Mouse (Mus musculus) embryonic facial prominence, embryonic 15.5 days (tissue): Measurements from ENCODE around the gene Sypl. TPM values are rescaled to one million over a fixed set of nuclear protein-coding genes. Genes with fewer than 3 reads are reported as not detected.
A peak's percentile ranks its signal among the peaks of the same experiment; 100 is the strongest.

Experiments used
- ATAC-seq: fragments of 200-750 bp; cut with Nextera tagmentation; 2 replicates; pipeline ENCODE4 v1.8.0; 2017; ENCODE audit warnings: low read depth, moderate TSS enrichment; ENCODE audit not compliant: insufficient number of reproducible peaks, low FRiP score, low TSS enrichment
- H3K27ac ChIP-seq: fragments of 300-500 bp; sonication (generic); replicated peaks from 2 replicates; pipeline ENCODE4 v1.5.1; 2015; ENCODE audit warnings: mild to moderate bottlenecking, inconsistent platforms
- H3K27me3 ChIP-seq: fragments of 300-500 bp; sonication (generic); 2 replicates; pipeline ENCODE4 v1.6.1; 2015; ENCODE audit warnings: inconsistent platforms
- H3K36me3 ChIP-seq: fragments of 300-500 bp; sonication (generic); 2 replicates; pipeline ENCODE4 v1.6.1; 2015; ENCODE audit warnings: mild to moderate bottlenecking, inconsistent platforms
- H3K4me1 ChIP-seq: fragments of 300-500 bp; sonication (generic); 2 replicates; pipeline ENCODE4 v1.6.1; 2015; ENCODE audit warnings: inconsistent platforms
- H3K4me2 ChIP-seq: fragments of 300-500 bp; sonication (generic); replicated peaks from 2 replicates; pipeline ENCODE4 v1.6.1; 2015; ENCODE audit warnings: mild to moderate bottlenecking, inconsistent platforms
- H3K4me3 ChIP-seq: fragments of 300-500 bp; sonication (generic); replicated peaks from 2 replicates; pipeline ENCODE4 v1.5.1; 2015; ENCODE audit warnings: mild to moderate bottlenecking, inconsistent platforms
- H3K9ac ChIP-seq: fragments of 300-500 bp; sonication (generic); 2 replicates; pipeline ENCODE4 v1.6.1; 2015; ENCODE audit warnings: inconsistent platforms
- H3K9me3 ChIP-seq: fragments of 300-500 bp; sonication (generic); replicated peaks from 2 replicates; pipeline ENCODE4 v1.6.1; 2016; ENCODE audit warnings: inconsistent platforms
- whole genome bisulfite sequencing: fragments of 180-500 bp; shearing (Covaris S2); methylation state at CpG from one replicate; pipeline ENCODE4 v1.1.7; 2015; 5-methylcytosine and 5-hydroxymethylcytosine counted together
- polyA plus RNA-seq: library from polyadenylated mRNA; unstranded; fragments of >200 nt; fragmentation: Nextera tagmentation; extraction: Ambion mirVana; gene quantifications from 2 replicates; pipeline ENCODE4 v1.2.1, GENCODE M21; 2015

Sypl gene
- polyA plus RNA-seq, 1 experiment from 2014 or later: 106 TPM

GRCm38 (mm10) chr12:33003339-33003965, 49.8 kb downstream of the Sypl start:
- Histone ChIP-seq H3K36me3 (no peaks in the 10 kb centered on the region), H3K27me3 (no peaks in the 10 kb centered on the region), H3K9ac (no peak overlapping the region), H3K4me3 (no peak overlapping the region), H3K9me3 (no peaks in the 10 kb centered on the region), H3K4me1 (peaks cover 8% of the 10 kb centered on the region), H3K27ac (no peak overlapping the region), H3K4me2 (no peak overlapping the region)
- ATAC-seq: no peak
- WGBS: 63% methylated on average over 8 of the region's 8 CpGs

- no peak overlapping the region for H3K4me3 ChIP-seq
- H3K36me3 ChIP-seq: no peaks in the 10 kb centered on the region
- 76% methylated on average over 5 of the region's 5 CpGs for WGBS
- no peak overlapping the region for H3K9ac ChIP-seq
- peaks cover 22% of the 10 kb centered on the region for H3K4me1 ChIP-seq
- no peaks in the 10 kb centered on the region for H3K27me3 ChIP-seq
- H3K9me3 ChIP-seq: no peaks in the 10 kb centered on the region
- no peak overlapping the region for H3K4me2 ChIP-seq
- no peak for ATAC-seq
- no peak overlapping the region for H3K27ac ChIP-seq
These were observed 52.2 kb downstream of the Sypl start for GRCm38 (mm10) chr12:33005858-33006257.

- Histone ChIP-seq H3K27me3 (no peaks in the 10 kb centered on the region), H3K27ac (no peak overlapping the region), H3K9ac (no peak overlapping the region), H3K4me2 (no peak overlapping the region), H3K4me3 (no peak overlapping the region), H3K4me1 (peaks cover 22% of the 10 kb centered on the region), H3K9me3 (no peaks in the 10 kb centered on the region), H3K36me3 (no peaks in the 10 kb centered on the region)
- 89% methylated on average over 2 of the region's 2 CpGs for WGBS
- ATAC-seq: no peak
These were observed 53.5 kb downstream of the Sypl start for GRCm38 (mm10) chr12:33007176-33007575.

- Histone ChIP-seq H3K27ac (peak overlapping the region; percentile 84), H3K4me1 (peaks cover 22% of the 10 kb centered on the region), H3K27me3 (no peaks in the 10 kb centered on the region), H3K36me3 (no peaks in the 10 kb centered on the region), H3K4me2 (0 out of 2 replicates have a peak overlapping the region, but pooled peaks have one; percentile 25), H3K9me3 (no peaks in the 10 kb centered on the region), H3K4me3 (no peak overlapping the region), H3K9ac (no peak overlapping the region)
- ATAC-seq: peak; percentile 85
- 28% methylated on average over 7 of the region's 7 CpGs for WGBS
These were observed 54.8 kb downstream of the Sypl start for GRCm38 (mm10) chr12:33008305-33009110.

GRCm38 (mm10) chr12:33009206-33009966, 55.7 kb downstream of the Sypl start:
- Histone ChIP-seq H3K4me1 (peaks cover 22% of the 10 kb centered on the region), H3K36me3 (no peaks in the 10 kb centered on the region), H3K9me3 (no peaks in the 10 kb centered on the region), H3K27me3 (no peaks in the 10 kb centered on the region), H3K4me2 (0 out of 2 replicates have a peak overlapping the region, but pooled peaks have one; percentile 2), H3K4me3 (no peak overlapping the region), H3K9ac (no peak overlapping the region), H3K27ac (peak overlapping the region; percentile 84)
- ATAC-seq: peak; percentile 74
- WGBS: 39% methylated on average over 6 of the region's 6 CpGs

GRCm38 (mm10) chr12:33010026-33010425, 56.3 kb downstream of the Sypl start:
- Histone ChIP-seq H3K36me3 (no peaks in the 10 kb centered on the region), H3K4me1 (peaks cover 22% of the 10 kb centered on the region), H3K4me3 (no peak overlapping the region), H3K9ac (no peak overlapping the region), H3K4me2 (no peak overlapping the region), H3K27me3 (no peaks in the 10 kb centered on the region), H3K27ac (peak overlapping the region; percentile 84), H3K9me3 (no peaks in the 10 kb centered on the region)
- no peak; the same call in 1 of the 2 replicates for ATAC-seq
- 48% methylated on average over 3 of the region's 3 CpGs for WGBS

GRCm38 (mm10) chr12:33014050-33014796, 60.5 kb downstream of the Sypl start:
- no peaks in the 10 kb centered on the region for H3K9me3 ChIP-seq
- no peak overlapping the region for H3K4me3 ChIP-seq
- peaks cover 23% of the 10 kb centered on the region for H3K4me1 ChIP-seq
- no peaks in the 10 kb centered on the region for H3K27me3 ChIP-seq
- WGBS: 62% methylated on average over 7 of the region's 7 CpGs
- no peak for ATAC-seq
- no peak overlapping the region for H3K4me2 ChIP-seq
- H3K27ac ChIP-seq: no peak overlapping the region
- H3K36me3 ChIP-seq: no peaks in the 10 kb centered on the region
- H3K9ac ChIP-seq: no peak overlapping the region

- no peak overlapping the region for H3K27ac ChIP-seq
- 80% methylated on average over 1 of the region's 1 CpGs for WGBS
- H3K4me3 ChIP-seq: no peak overlapping the region
- H3K4me1 ChIP-seq: peaks cover 22% of the 10 kb centered on the region
- H3K9ac ChIP-seq: no peak overlapping the region
- ATAC-seq: no peak
- no peak overlapping the region for H3K4me2 ChIP-seq
- H3K36me3 ChIP-seq: no peaks in the 10 kb centered on the region
- no peaks in the 10 kb centered on the region for H3K27me3 ChIP-seq
- H3K9me3 ChIP-seq: no peaks in the 10 kb centered on the region
These were observed 61.4 kb downstream of the Sypl start for GRCm38 (mm10) chr12:33015103-33015502.

- H3K9me3 ChIP-seq: no peaks in the 10 kb centered on the region
- no peak overlapping the region for H3K4me2 ChIP-seq
- H3K4me1 ChIP-seq: peaks cover 27% of the 10 kb centered on the region
- ATAC-seq: no peak
- no peaks in the 10 kb centered on the region for H3K36me3 ChIP-seq
- WGBS: 46% methylated on average over 7 of the region's 7 CpGs
- H3K9ac ChIP-seq: no peak overlapping the region
- H3K27me3 ChIP-seq: no peaks in the 10 kb centered on the region
- no peak overlapping the region for H3K4me3 ChIP-seq
- H3K27ac ChIP-seq: no peak overlapping the region
These were observed 63.4 kb downstream of the Sypl start for GRCm38 (mm10) chr12:33016824-33017705.

- H3K27me3 ChIP-seq: no peaks in the 10 kb centered on the region
- H3K27ac ChIP-seq: no peak overlapping the region
- ATAC-seq: no peak
- H3K4me3 ChIP-seq: no peak overlapping the region
- H3K9ac ChIP-seq: no peak overlapping the region
- H3K4me2 ChIP-seq: no peak overlapping the region
- 67% methylated on average over 4 of the region's 4 CpGs for WGBS
- H3K9me3 ChIP-seq: no peaks in the 10 kb centered on the region
- peaks cover 27% of the 10 kb centered on the region for H3K4me1 ChIP-seq
- no peaks in the 10 kb centered on the region for H3K36me3 ChIP-seq
These were observed 64.9 kb downstream of the Sypl start for GRCm38 (mm10) chr12:33018601-33019000.
